Mouse (Mus musculus) embryonic fibroblast, embryonic 13.5 days (primary cell): ENCODE results near the gene Zer1.

ENCODE experiments used
- CTCF ChIP-seq: IDR thresholded peaks from 2 replicates; pipeline ENCODE4 v1.5.1; 2011; ENCODE audit warnings: mild to moderate bottlenecking, control low read depth, low read length, moderate library complexity, borderline replicate concordance; ENCODE audit not compliant: insufficient read depth
- POLR2A ChIP-seq: IDR thresholded peaks from 2 replicates; pipeline ENCODE4 v1.6.1; 2011; ENCODE audit warnings: low read depth, mild to moderate bottlenecking, control low read depth, low read length, moderate library complexity

GRCm38 (mm10) chr2:30134378-30134711 lies 10.0 kb upstream of the Zer1 start:
- TF ChIP-seq CTCF (no peak), POLR2A (no peak)
